Mouse (Mus musculus) erythroblast, embryonic 14.5 days (primary cell): ENCODE data around the gene Mvb12a.

ENCODE experiments used
- GATA1 ChIP-seq: IDR thresholded peaks from 2 replicates; pipeline ENCODE4 v1.6.1; 2012; ENCODE audit warnings: low read length, inconsistent platforms, mixed read lengths
- TAL1 ChIP-seq: IDR thresholded peaks from 3 replicates; pipeline ENCODE4 v1.6.1; 2012; ENCODE audit warnings: low read length, inconsistent platforms, mixed read lengths

GRCm38 (mm10) chr8:71596384-71596783 lies 53.7 kb downstream of the Mvb12a start:
- TF ChIP-seq GATA1 (no peak), TAL1 (no peak)
